Mouse (Mus musculus): Measurements from ENCODE around the gene Adat1. TPM values are rescaled to one million over a fixed set of nuclear protein-coding genes. Genes with fewer than 3 reads are reported as not detected.
A peak's percentile ranks its signal among the peaks of the same experiment; 100 is the strongest.

Adat1 gene
- polyA plus RNA-seq, 1 experiment from 2014 or later: 10.0 TPM

GRCm38 (mm10) chr8:111937184-111937583 lies 54.9 kb downstream of the Adat1 start:
- 75% methylated on average over 3 of the region's 3 CpGs for WGBS
- H3K9me3 ChIP-seq (ENCODE audit: control insufficient read depth, low read length): no peaks in the 10 kb centered on the region
- no peak for ATAC-seq
- H3K36me3 ChIP-seq (ENCODE audit: control insufficient read depth, insufficient read depth): no peaks in the 10 kb centered on the region
- H3K9ac ChIP-seq (replicated peaks; ENCODE audit: low read depth, low read length): no peak overlapping the region
- no peak overlapping the region for H3K27ac ChIP-seq (ENCODE audit: low read length)
- H3K4me1 ChIP-seq (replicated peaks; ENCODE audit: control insufficient read depth, insufficient read depth, low read length): peaks cover 26% of the 10 kb centered on the region
- H3K27me3 ChIP-seq (replicated peaks; ENCODE audit: control insufficient read depth, insufficient read depth, low read length): no peaks in the 10 kb centered on the region
- no peak overlapping the region for H3K4me2 ChIP-seq (ENCODE audit: low read length)
- H3K4me3 ChIP-seq (replicated peaks; ENCODE audit: low read length): no peak overlapping the region

GRCm38 (mm10) chr8:111934201-111934600 lies 57.9 kb downstream of the Adat1 start:
- Histone ChIP-seq H3K27ac (ENCODE audit: low read length) (no peak overlapping the region), H3K9me3 (ENCODE audit: control insufficient read depth, low read length) (no peaks in the 10 kb centered on the region), H3K27me3 (replicated peaks; ENCODE audit: control insufficient read depth, insufficient read depth, low read length) (no peaks in the 10 kb centered on the region), H3K4me2 (ENCODE audit: low read length) (no peak overlapping the region), H3K9ac (replicated peaks; ENCODE audit: low read depth, low read length) (no peak overlapping the region), H3K4me3 (replicated peaks; ENCODE audit: low read length) (no peak overlapping the region), H3K36me3 (ENCODE audit: control insufficient read depth, insufficient read depth) (no peaks in the 10 kb centered on the region), H3K4me1 (replicated peaks; ENCODE audit: control insufficient read depth, insufficient read depth, low read length) (peaks cover 11% of the 10 kb centered on the region)
- 83% methylated on average over 2 of the region's 2 CpGs for WGBS
- ATAC-seq: no peak

- peak; percentile 100 for ATAC-seq
- Histone ChIP-seq H3K4me2 (ENCODE audit: low read length) (peak within 1 kb of the TSS; percentile 89), H3K9ac (replicated peaks; ENCODE audit: low read depth, low read length) (peak within 1 kb of the TSS; percentile 92), H3K27ac (ENCODE audit: low read length) (peak within 1 kb of the TSS; percentile 94), H3K4me1 (replicated peaks; ENCODE audit: control insufficient read depth, insufficient read depth, low read length) (peaks cover 11% of the 10 kb centered on the region), H3K27me3 (replicated peaks; ENCODE audit: control insufficient read depth, insufficient read depth, low read length) (no peaks in the 10 kb centered on the region), H3K4me3 (replicated peaks; ENCODE audit: low read length) (peak within 1 kb of the TSS; percentile 87), H3K36me3 (ENCODE audit: control insufficient read depth, insufficient read depth) (no peaks in the 10 kb centered on the region), H3K9me3 (ENCODE audit: control insufficient read depth, low read length) (no peaks in the 10 kb centered on the region)
- WGBS: under 1% methylated on average over 53 of the region's 53 CpGs
Measured at GRCm38 (mm10) chr8:111933348-111934076, 58.6 kb downstream of the Adat1 start, which contains the start of gene Tmem231. Tmem231 (minus strand) TSS chr8:111933881.

GRCm38 (mm10) chr8:111932580-111933336 lies 59.3 kb downstream of the Adat1 start:
- Histone ChIP-seq H3K9me3 (ENCODE audit: control insufficient read depth, low read length) (no peaks in the 10 kb centered on the region), H3K27me3 (replicated peaks; ENCODE audit: control insufficient read depth, insufficient read depth, low read length) (no peaks in the 10 kb centered on the region), H3K9ac (replicated peaks; ENCODE audit: low read depth, low read length) (peak overlapping the region; percentile 92), H3K4me3 (replicated peaks; ENCODE audit: low read length) (peak overlapping the region; percentile 87), H3K4me2 (ENCODE audit: low read length) (peak overlapping the region; percentile 89), H3K27ac (ENCODE audit: low read length) (peak overlapping the region; percentile 94), H3K36me3 (ENCODE audit: control insufficient read depth, insufficient read depth) (no peaks in the 10 kb centered on the region), H3K4me1 (replicated peaks; ENCODE audit: control insufficient read depth, insufficient read depth, low read length) (peaks cover 11% of the 10 kb centered on the region)
- peak; percentile 14; the same call in 1 of the 2 replicates for ATAC-seq
- WGBS: 26% methylated on average over 19 of the region's 19 CpGs

- Histone ChIP-seq H3K4me1 (replicated peaks; ENCODE audit: control insufficient read depth, insufficient read depth, low read length) (peaks cover 11% of the 10 kb centered on the region), H3K9me3 (ENCODE audit: control insufficient read depth, low read length) (no peaks in the 10 kb centered on the region), H3K27ac (ENCODE audit: low read length) (no peak overlapping the region), H3K36me3 (ENCODE audit: control insufficient read depth, insufficient read depth) (no peaks in the 10 kb centered on the region), H3K4me3 (replicated peaks; ENCODE audit: low read length) (no peak overlapping the region), H3K4me2 (ENCODE audit: low read length) (no peak overlapping the region), H3K9ac (replicated peaks; ENCODE audit: low read depth, low read length) (no peak overlapping the region), H3K27me3 (replicated peaks; ENCODE audit: control insufficient read depth, insufficient read depth, low read length) (no peaks in the 10 kb centered on the region)
- ATAC-seq: no peak
- WGBS: 86% methylated on average over 16 of the region's 16 CpGs
Measured at GRCm38 (mm10) chr8:111931721-111932120, 60.4 kb downstream of the Adat1 start.

GRCm38 (mm10) chr8:111929648-111930344 lies 62.3 kb downstream of the Adat1 start:
- no peak for ATAC-seq
- WGBS: 80% methylated on average over 8 of the region's 8 CpGs
- Histone ChIP-seq H3K4me3 (replicated peaks; ENCODE audit: low read length) (no peak overlapping the region), H3K4me1 (replicated peaks; ENCODE audit: control insufficient read depth, insufficient read depth, low read length) (peaks cover 11% of the 10 kb centered on the region), H3K36me3 (ENCODE audit: control insufficient read depth, insufficient read depth) (no peaks in the 10 kb centered on the region), H3K27me3 (replicated peaks; ENCODE audit: control insufficient read depth, insufficient read depth, low read length) (no peaks in the 10 kb centered on the region), H3K27ac (ENCODE audit: low read length) (no peak overlapping the region), H3K9me3 (ENCODE audit: control insufficient read depth, low read length) (no peaks in the 10 kb centered on the region), H3K4me2 (ENCODE audit: low read length) (no peak overlapping the region), H3K9ac (replicated peaks; ENCODE audit: low read depth, low read length) (no peak overlapping the region)

GRCm38 (mm10) chr8:111924976-111925375 lies 67.1 kb downstream of the Adat1 start:
- Histone ChIP-seq H3K9me3 (ENCODE audit: control insufficient read depth, low read length) (no peaks in the 10 kb centered on the region), H3K4me1 (replicated peaks; ENCODE audit: control insufficient read depth, insufficient read depth, low read length) (no peaks in the 10 kb centered on the region), H3K36me3 (ENCODE audit: control insufficient read depth, insufficient read depth) (no peaks in the 10 kb centered on the region)

GRCm38 (mm10) chr8:111923383-111923804 lies 68.7 kb downstream of the Adat1 start:
- Histone ChIP-seq H3K27me3 (replicated peaks; ENCODE audit: control insufficient read depth, insufficient read depth, low read length) (no peaks in the 10 kb centered on the region), H3K27ac (ENCODE audit: low read length) (no peak overlapping the region), H3K4me1 (replicated peaks; ENCODE audit: control insufficient read depth, insufficient read depth, low read length) (no peaks in the 10 kb centered on the region), H3K9me3 (ENCODE audit: control insufficient read depth, low read length) (no peaks in the 10 kb centered on the region), H3K36me3 (ENCODE audit: control insufficient read depth, insufficient read depth) (no peaks in the 10 kb centered on the region), H3K4me3 (replicated peaks; ENCODE audit: low read length) (no peak overlapping the region), H3K4me2 (ENCODE audit: low read length) (no peak overlapping the region), H3K9ac (replicated peaks; ENCODE audit: low read depth, low read length) (no peak overlapping the region)
- ATAC-seq: no peak
- 20% methylated on average over 10 of the region's 10 CpGs for WGBS

More at GRCm38 (mm10) chr8:111924976-111925375, 67.1 kb downstream of the Adat1 start:
- H3K4me2 ChIP-seq (ENCODE audit: low read length): no peak overlapping the region
- H3K4me3 ChIP-seq (replicated peaks; ENCODE audit: low read length): no peak overlapping the region
- 89% methylated on average over 7 of the region's 7 CpGs for WGBS
- H3K9ac ChIP-seq (replicated peaks; ENCODE audit: low read depth, low read length): no peak overlapping the region
- H3K27me3 ChIP-seq (replicated peaks; ENCODE audit: control insufficient read depth, insufficient read depth, low read length): no peaks in the 10 kb centered on the region
- ATAC-seq: no peak
- no peak overlapping the region for H3K27ac ChIP-seq (ENCODE audit: low read length)

- H3K9me3 ChIP-seq (ENCODE audit: control insufficient read depth, low read length): no peaks in the 10 kb centered on the region
- 89% methylated on average over 4 of the region's 4 CpGs for WGBS
- H3K4me2 ChIP-seq (ENCODE audit: low read length): no peak overlapping the region
- H3K27ac ChIP-seq (ENCODE audit: low read length): no peak overlapping the region
- H3K9ac ChIP-seq (replicated peaks; ENCODE audit: low read depth, low read length): no peak overlapping the region
- no peaks in the 10 kb centered on the region for H3K4me1 ChIP-seq (replicated peaks; ENCODE audit: control insufficient read depth, insufficient read depth, low read length)
- no peaks in the 10 kb centered on the region for H3K27me3 ChIP-seq (replicated peaks; ENCODE audit: control insufficient read depth, insufficient read depth, low read length)
- no peaks in the 10 kb centered on the region for H3K36me3 ChIP-seq (ENCODE audit: control insufficient read depth, insufficient read depth)
- no peak overlapping the region for H3K4me3 ChIP-seq (replicated peaks; ENCODE audit: low read length)
- ATAC-seq: no peak
Measured at GRCm38 (mm10) chr8:111920971-111921370, 71.1 kb downstream of the Adat1 start.

Data from forebrain, embryonic 16.5 days (tissue).